Mouse (Mus musculus): ENCODE measurements around the gene Eaf1. TPM values are rescaled to one million over a fixed set of nuclear protein-coding genes. Genes with fewer than 3 reads are reported as not detected.
A peak's percentile ranks its signal among the peaks of the same experiment; 100 is the strongest.
"Not testable (repeated sequence)": the region's sequence is repeated elsewhere in the genome, so short reads cannot be mapped to it uniquely, and the experiment has no call there.

The Eaf1 gene
- polyA plus RNA-seq, 1 experiment from 2014 or later, result 11.4 TPM

DNA sequence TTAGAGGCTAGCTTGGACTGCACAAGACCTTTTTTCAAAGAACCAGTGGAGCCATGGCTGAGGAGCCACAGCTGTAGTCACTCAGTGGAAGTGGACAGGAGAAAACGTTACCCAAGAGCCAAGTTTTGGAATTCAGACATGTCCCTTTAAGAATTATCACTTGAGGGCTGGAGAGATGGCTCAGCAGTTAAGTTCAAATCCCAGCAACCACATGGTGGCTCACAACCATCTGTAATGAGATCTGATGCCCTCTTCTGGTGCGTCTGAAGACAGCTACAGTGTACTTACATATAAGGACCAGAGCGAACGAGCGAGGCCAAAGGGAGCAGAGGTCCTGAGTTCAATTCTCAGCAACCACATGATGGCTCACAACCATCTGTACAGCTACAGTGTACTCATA lies 32.0 kb upstream of the Eaf1 start:
- not testable (repeated sequence) for DNase-seq; H3K36me3 ChIP-seq (replicated peaks; ENCODE audit: insufficient read depth, low read length); H3K9me3 ChIP-seq (ENCODE audit: low read length); H3K4me2 ChIP-seq (ENCODE audit: low read depth, low read length); H3K4me3 ChIP-seq (ENCODE audit: low read depth, low read length); H3K27ac ChIP-seq (ENCODE audit: low read depth); H3K4me1 ChIP-seq (ENCODE audit: insufficient read depth); H3K9ac ChIP-seq (replicated peaks); ATAC-seq; H3K27me3 ChIP-seq (ENCODE audit: insufficient read depth, low read length)
- peak; percentile 40 for TF ChIP-seq CTCF (IDR thresholded peaks at IDR 0.05; ENCODE audit: low read depth)
- 66% methylated on average over 5 of the region's 5 CpGs for WGBS (ENCODE audit: insufficient replicate concordance)

DNA sequence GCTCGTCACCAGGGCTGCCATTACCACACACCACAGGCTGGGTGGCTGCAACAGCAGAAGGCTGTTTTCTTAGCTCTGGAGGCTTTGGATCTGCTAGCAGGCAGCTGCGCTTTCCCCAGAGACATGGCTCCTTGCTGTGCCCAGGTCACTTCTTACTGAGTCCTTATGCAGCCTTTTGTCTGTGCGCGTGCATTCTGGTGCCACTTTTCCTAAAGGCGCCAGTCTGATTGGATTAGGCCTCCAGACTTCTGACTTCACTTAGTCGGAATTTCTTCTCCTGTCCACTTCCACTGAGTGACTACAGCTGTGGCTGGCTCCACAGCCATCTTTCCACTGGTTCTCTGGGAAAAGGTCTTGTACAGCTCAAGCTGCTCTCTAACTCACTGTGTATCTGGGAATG lies 31.3 kb upstream of the Eaf1 start:
- no peaks in the 10 kb centered on the region for H3K4me1 ChIP-seq (ENCODE audit: insufficient read depth)
- no peaks in the 10 kb centered on the region for H3K36me3 ChIP-seq (replicated peaks; ENCODE audit: insufficient read depth, low read length)
- no peak for TF ChIP-seq CTCF (IDR thresholded peaks at IDR 0.05; ENCODE audit: low read depth)
- no peak for TF ChIP-seq EP300 (IDR thresholded peaks at IDR 0.05; ENCODE audit: low read depth)
- no peak for ATAC-seq
- WGBS (ENCODE audit: insufficient replicate concordance), result 88% methylated on average over 6 of the region's 6 CpGs
- no peak for DNase-seq
- H3K9ac ChIP-seq (replicated peaks), result no peak overlapping the region
- no peak overlapping the region for H3K27ac ChIP-seq (ENCODE audit: low read depth)
- no peak overlapping the region for H3K4me2 ChIP-seq (ENCODE audit: low read depth, low read length)
- H3K27me3 ChIP-seq (ENCODE audit: insufficient read depth, low read length), result no peaks in the 10 kb centered on the region
- no peaks in the 10 kb centered on the region for H3K9me3 ChIP-seq (ENCODE audit: low read length)
- H3K4me3 ChIP-seq (ENCODE audit: low read depth, low read length), result no peak overlapping the region

DNA sequence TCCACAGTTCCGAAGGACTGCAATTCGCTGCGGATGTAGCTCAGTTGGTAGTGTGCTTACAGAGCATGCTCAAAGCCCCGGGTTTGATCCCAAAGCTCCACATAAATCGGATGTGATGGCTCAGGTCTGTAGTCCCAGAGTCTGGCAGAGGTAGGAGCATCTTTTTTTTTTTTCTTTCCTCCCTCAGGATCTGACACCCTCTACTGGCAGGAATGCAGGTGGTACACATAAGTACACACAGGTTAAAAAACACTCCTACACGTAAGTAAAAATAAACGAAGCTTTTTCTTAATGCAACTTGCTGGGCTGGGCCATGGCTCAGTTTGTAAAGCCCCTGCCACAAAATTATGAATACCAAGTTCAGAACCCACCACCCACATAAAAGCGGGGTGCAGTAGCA lies 30.0 kb upstream of the Eaf1 start:
- Histone ChIP-seq H3K27ac (ENCODE audit: low read depth) (no peak overlapping the region), H3K9me3 (ENCODE audit: low read length) (no peaks in the 10 kb centered on the region), H3K36me3 (replicated peaks; ENCODE audit: insufficient read depth, low read length) (no peaks in the 10 kb centered on the region), H3K4me1 (ENCODE audit: insufficient read depth) (no peaks in the 10 kb centered on the region), H3K4me3 (ENCODE audit: low read depth, low read length) (no peak overlapping the region), H3K9ac (replicated peaks) (no peak overlapping the region), H3K4me2 (ENCODE audit: low read depth, low read length) (no peak overlapping the region), H3K27me3 (ENCODE audit: insufficient read depth, low read length) (no peaks in the 10 kb centered on the region)
- DNase-seq, result no peak
- peak; percentile 51 for TF ChIP-seq CTCF (IDR thresholded peaks at IDR 0.05; ENCODE audit: low read depth)
- TF ChIP-seq EP300 (IDR thresholded peaks at IDR 0.05; ENCODE audit: low read depth), result no peak
- no peak for ATAC-seq
- 62% methylated on average over 8 of the region's 8 CpGs for WGBS (ENCODE audit: insufficient replicate concordance)

DNA sequence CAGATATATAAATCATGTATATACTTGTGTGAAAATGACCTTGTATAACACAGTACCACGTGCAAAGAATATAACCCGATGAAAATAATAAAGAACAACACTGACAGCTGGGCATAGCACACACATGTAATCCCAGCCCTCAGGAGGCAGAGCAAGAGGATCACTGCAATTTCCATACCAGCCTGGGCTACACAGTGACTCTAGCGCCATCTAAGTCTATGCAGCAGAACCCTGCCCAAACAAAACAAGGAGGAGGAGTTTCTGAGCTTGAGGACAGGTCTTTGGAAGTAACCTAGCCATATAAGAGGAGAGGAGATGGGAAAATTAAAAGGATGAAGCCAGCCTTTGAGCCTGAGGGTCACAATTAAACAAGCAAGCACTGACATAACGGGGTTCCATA lies 24.5 kb upstream of the Eaf1 start:
- DNase-seq (no peak), ATAC-seq (no peak)
- peak; percentile 23 for TF ChIP-seq CTCF (IDR thresholded peaks at IDR 0.05; ENCODE audit: low read depth)
- no peak for TF ChIP-seq EP300 (IDR thresholded peaks at IDR 0.05; ENCODE audit: low read depth)
- Histone ChIP-seq H3K9me3 (ENCODE audit: low read length) (no peaks in the 10 kb centered on the region), H3K4me2 (ENCODE audit: low read depth, low read length) (no peak overlapping the region), H3K27me3 (ENCODE audit: insufficient read depth, low read length) (no peaks in the 10 kb centered on the region), H3K36me3 (replicated peaks; ENCODE audit: insufficient read depth, low read length) (no peaks in the 10 kb centered on the region), H3K27ac (ENCODE audit: low read depth) (no peak overlapping the region), H3K9ac (replicated peaks) (no peak overlapping the region), H3K4me3 (ENCODE audit: low read depth, low read length) (no peak overlapping the region), H3K4me1 (ENCODE audit: insufficient read depth) (no peaks in the 10 kb centered on the region)
- 67% methylated on average over 4 of the region's 4 CpGs for WGBS (ENCODE audit: insufficient replicate concordance)

DNA sequence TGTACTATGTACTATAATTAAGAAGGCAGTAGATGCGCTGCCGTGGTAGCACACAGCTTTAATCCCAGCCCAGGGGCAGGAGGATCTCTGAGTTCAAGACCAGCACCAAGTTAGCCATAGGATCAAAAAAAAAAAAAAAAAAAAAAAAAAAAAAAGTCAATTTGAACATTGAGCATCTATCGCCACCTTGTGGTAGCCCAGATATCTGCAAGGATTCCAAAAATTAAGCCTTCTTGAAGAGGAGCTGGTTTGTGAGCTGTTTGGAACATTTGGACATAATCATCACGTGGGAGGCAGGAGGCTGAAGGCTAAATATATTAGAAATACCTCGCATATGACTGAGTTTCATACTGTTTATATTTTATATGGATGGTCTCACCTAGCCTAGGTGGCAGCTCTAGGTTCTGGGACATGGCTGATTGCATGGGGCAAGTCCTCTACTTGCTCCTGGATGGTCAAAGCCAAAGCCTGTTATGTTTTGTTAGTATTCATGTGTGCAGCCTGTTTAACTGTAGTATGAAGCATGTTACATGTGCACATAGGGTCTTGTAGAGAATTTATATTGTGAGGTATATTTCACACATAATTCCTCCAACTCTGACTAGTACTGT lies 21.6 kb upstream of the Eaf1 start:
- 4% methylated on average over 5 of the region's 5 CpGs for WGBS (ENCODE audit: insufficient replicate concordance)
- no peak overlapping the region for H3K27ac ChIP-seq (ENCODE audit: low read depth)
- no peak overlapping the region for H3K9ac ChIP-seq (replicated peaks)
- no peak for ATAC-seq
- no peaks in the 10 kb centered on the region for H3K9me3 ChIP-seq (ENCODE audit: low read length)
- peak; percentile 55 for DNase-seq
- no peak overlapping the region for H3K4me3 ChIP-seq (ENCODE audit: low read depth, low read length)
- no peaks in the 10 kb centered on the region for H3K27me3 ChIP-seq (ENCODE audit: insufficient read depth, low read length)
- H3K36me3 ChIP-seq (replicated peaks; ENCODE audit: insufficient read depth, low read length), result no peaks in the 10 kb centered on the region
- TF ChIP-seq CTCF (IDR thresholded peaks at IDR 0.05; ENCODE audit: low read depth) (peak; percentile 78), EP300 (IDR thresholded peaks at IDR 0.05; ENCODE audit: low read depth) (no peak)
- no peak overlapping the region for H3K4me2 ChIP-seq (ENCODE audit: low read depth, low read length)
- no peaks in the 10 kb centered on the region for H3K4me1 ChIP-seq (ENCODE audit: insufficient read depth)

DNA sequence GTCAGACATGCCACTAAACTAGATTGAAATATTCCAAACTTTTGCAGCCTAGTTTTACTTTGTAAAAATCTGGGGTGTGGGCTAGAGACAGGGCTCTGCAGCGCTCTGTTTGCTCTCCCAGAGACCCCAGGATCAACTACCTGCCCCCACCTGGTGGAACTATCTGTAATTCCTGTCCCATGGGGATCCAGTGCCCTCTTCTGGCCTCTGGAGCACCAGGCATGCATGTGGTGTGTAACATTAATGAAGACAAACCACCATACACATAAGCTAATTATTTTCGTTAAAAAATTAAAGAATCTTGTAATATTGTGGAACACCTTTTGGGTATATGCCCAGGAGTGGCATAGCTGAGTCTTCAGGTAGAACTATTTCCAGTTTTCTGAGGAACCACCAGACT lies 20.9 kb upstream of the Eaf1 start:
- DNase-seq (no peak), ATAC-seq (no peak)
- WGBS (ENCODE audit: insufficient replicate concordance), result 79% methylated on average over 2 of the region's 2 CpGs
- Histone ChIP-seq H3K4me3 (ENCODE audit: low read depth, low read length) (no peak overlapping the region), H3K36me3 (replicated peaks; ENCODE audit: insufficient read depth, low read length) (peaks cover 3% of the 10 kb centered on the region), H3K4me1 (ENCODE audit: insufficient read depth) (no peaks in the 10 kb centered on the region), H3K4me2 (ENCODE audit: low read depth, low read length) (no peak overlapping the region), H3K9ac (replicated peaks) (no peak overlapping the region), H3K27me3 (ENCODE audit: insufficient read depth, low read length) (no peaks in the 10 kb centered on the region), H3K9me3 (ENCODE audit: low read length) (no peaks in the 10 kb centered on the region), H3K27ac (ENCODE audit: low read depth) (no peak overlapping the region)
- TF ChIP-seq CTCF (IDR thresholded peaks at IDR 0.05; ENCODE audit: low read depth) (peak; percentile 35; the same call in 1 of the 2 replicates), EP300 (IDR thresholded peaks at IDR 0.05; ENCODE audit: low read depth) (no peak)

DNA sequence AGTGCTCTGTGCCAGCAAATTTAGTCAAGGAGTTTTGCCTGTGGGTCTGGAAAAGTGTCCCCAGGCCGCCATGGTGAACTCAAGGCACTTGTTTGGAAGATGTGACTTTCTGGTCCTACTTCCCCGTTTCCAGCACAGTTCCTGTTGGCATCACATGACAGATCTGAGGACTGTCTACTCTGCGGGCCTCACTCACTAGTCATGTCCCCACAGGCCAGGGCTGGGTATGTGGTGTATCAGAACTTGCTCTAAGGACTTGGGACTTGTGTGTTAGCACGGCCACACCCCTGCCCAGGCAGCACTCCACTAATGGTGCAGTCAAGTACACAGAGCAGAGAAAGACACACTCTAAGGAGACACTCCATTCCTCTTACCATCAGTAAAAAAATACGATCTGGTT lies 11.8 kb upstream of the Eaf1 start:
- H3K9me3 ChIP-seq (ENCODE audit: low read length), result no peaks in the 10 kb centered on the region
- H3K27me3 ChIP-seq (ENCODE audit: insufficient read depth, low read length), result no peaks in the 10 kb centered on the region
- 63% methylated on average over 5 of the region's 5 CpGs for WGBS (ENCODE audit: insufficient replicate concordance)
- no peak overlapping the region for H3K4me2 ChIP-seq (ENCODE audit: low read depth, low read length)
- H3K27ac ChIP-seq (ENCODE audit: low read depth), result no peak overlapping the region
- no peaks in the 10 kb centered on the region for H3K4me1 ChIP-seq (ENCODE audit: insufficient read depth)
- H3K9ac ChIP-seq (replicated peaks), result no peak overlapping the region
- H3K36me3 ChIP-seq (replicated peaks; ENCODE audit: insufficient read depth, low read length), result peaks cover 86% of the 10 kb centered on the region
- ATAC-seq, result no peak
- DNase-seq, result no peak
- no peak overlapping the region for H3K4me3 ChIP-seq (ENCODE audit: low read depth, low read length)
- no peak for TF ChIP-seq EP300 (IDR thresholded peaks at IDR 0.05; ENCODE audit: low read depth)
- no peak for TF ChIP-seq CTCF (IDR thresholded peaks at IDR 0.05; ENCODE audit: low read depth)

All from liver, postnatal 0 days (tissue).